Mouse (Mus musculus) neural tube, embryonic 14.5 days (tissue): ENCODE data around the gene Ccdc194. TPM values are rescaled to one million over a fixed set of nuclear protein-coding genes. Genes with fewer than 3 reads are reported as not detected.

Source experiments
- ATAC-seq: fragments of 200-750 bp; cut with Nextera tagmentation; 2 replicates; pipeline ENCODE4 v1.8.0; 2017; ENCODE audit warnings: low read depth, mild to moderate bottlenecking, moderate TSS enrichment, moderate library complexity
- H3K27ac ChIP-seq: fragments of 300-500 bp; sonication (generic); 2 replicates; pipeline ENCODE4 v1.5.1; 2014; ENCODE audit warnings: low read depth, mild to moderate bottlenecking, control low read depth, low read length, moderate library complexity, mixed read lengths
- H3K27me3 ChIP-seq: fragments of 300-500 bp; sonication (generic); 2 replicates; pipeline ENCODE4 v1.6.1; 2014; ENCODE audit warnings: low read length; ENCODE audit not compliant: control insufficient read depth, insufficient read depth
- H3K36me3 ChIP-seq: fragments of 300-500 bp; sonication (generic); 2 replicates; pipeline ENCODE4 v1.6.1; 2014; ENCODE audit warnings: low read length, mixed read lengths; ENCODE audit not compliant: control insufficient read depth, insufficient read depth
- H3K4me1 ChIP-seq: fragments of 300-500 bp; sonication (generic); 2 replicates; pipeline ENCODE4 v1.6.1; 2014; ENCODE audit warnings: low read length; ENCODE audit not compliant: control insufficient read depth, insufficient read depth
- H3K4me2 ChIP-seq: fragments of 300-500 bp; sonication (generic); 2 replicates; pipeline ENCODE4 v1.6.1; 2014; ENCODE audit warnings: mild to moderate bottlenecking, low read depth, low read length, control low read depth
- H3K4me3 ChIP-seq: fragments of 300-500 bp; sonication (generic); 2 replicates; pipeline ENCODE4 v1.5.1; 2014; ENCODE audit warnings: low read depth, low read length, control low read depth, mixed read lengths
- H3K9ac ChIP-seq: fragments of 300-500 bp; sonication (generic); replicated peaks from 2 replicates; pipeline ENCODE4 v1.6.1; 2014; ENCODE audit warnings: low read depth, mild to moderate bottlenecking, control low read depth, low read length, mixed read lengths
- H3K9me3 ChIP-seq: fragments of 300-500 bp; sonication (generic); 2 replicates; pipeline ENCODE4 v1.6.1; 2016; ENCODE audit warnings: low read length; ENCODE audit not compliant: control insufficient read depth
- WGBS: fragments of 180-500 bp; shearing (Covaris S2); extraction: QIAGEN DNeasy Blood & Tissue Kit; methylation state at CpG from one replicate; pipeline ENCODE4 v1.1.7; 2014; 5-methylcytosine and 5-hydroxymethylcytosine counted together
- polyA plus RNA-seq: library from polyadenylated mRNA; unstranded; fragments of >200 nt; fragmentation: Nextera tagmentation; extraction: Ambion mirVana; gene quantifications from 2 replicates; pipeline ENCODE4 v1.2.1, GENCODE M21; 2014

Ccdc194 gene
- polyA plus RNA-seq, 1 experiment from 2014 or later = not detected

DNA sequence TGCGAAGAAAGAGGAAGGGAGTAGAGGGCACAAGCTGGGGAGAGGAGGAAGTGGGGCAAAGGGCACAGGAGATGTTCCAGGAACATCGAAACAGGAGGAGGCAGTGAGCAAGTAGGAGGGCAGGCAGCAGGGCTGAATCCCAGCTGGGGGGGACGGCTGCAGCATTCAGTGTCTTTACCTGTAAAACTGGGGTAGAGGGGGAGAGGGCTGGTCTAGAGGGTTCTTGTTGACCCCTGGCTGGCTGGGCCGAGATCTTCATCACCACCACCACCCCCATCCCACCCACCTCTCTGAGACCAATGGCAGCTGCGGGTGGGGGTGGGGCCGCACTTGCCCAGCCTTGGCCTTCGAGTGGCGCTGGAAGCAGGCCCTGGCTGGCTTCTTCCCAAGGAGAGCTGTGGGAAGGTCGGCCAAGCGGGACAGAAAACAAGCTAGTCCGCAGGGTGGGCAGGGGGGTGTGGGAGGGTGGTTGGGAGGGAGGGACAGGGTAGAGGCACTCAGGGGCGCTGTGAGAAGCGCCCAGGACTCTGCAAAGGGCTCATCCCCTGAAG, 43.0 kb upstream of the Ccdc194 start, which contains the start of gene Slc27a1:
TSS of gene Slc27a1 (plus strand) at position 496 of the 551 bp plus-strand sequence.
- H3K27ac ChIP-seq = peak within 1 kb of the TSS; percentile 83
- no peaks in the 10 kb centered on the region for H3K36me3 ChIP-seq
- peaks cover 16% of the 10 kb centered on the region for H3K4me1 ChIP-seq
- H3K4me2 ChIP-seq = peak within 1 kb of the TSS; percentile 93
- peak within 1 kb of the TSS; percentile 62 for H3K4me3 ChIP-seq
- peak; percentile 2; the same call in 1 of the 2 replicates for ATAC-seq
- no peaks in the 10 kb centered on the region for H3K27me3 ChIP-seq
- 10% methylated on average over 13 of the region's 13 CpGs for WGBS
- H3K9ac ChIP-seq = peak within 1 kb of the TSS; percentile 68
- H3K9me3 ChIP-seq = no peaks in the 10 kb centered on the region

- Histone ChIP-seq H3K36me3 (no peaks in the 10 kb centered on the region), H3K4me3 (no peak overlapping the region), H3K27ac (no peak overlapping the region), H3K9me3 (no peaks in the 10 kb centered on the region), H3K9ac (no peak overlapping the region), H3K4me1 (peaks cover 10% of the 10 kb centered on the region), H3K4me2 (no peak overlapping the region), H3K27me3 (peaks cover 6% of the 10 kb centered on the region)
- 75% methylated on average over 7 of the region's 7 CpGs for WGBS
- ATAC-seq = no peak
These were observed 42.1 kb upstream of the Ccdc194 start for GRCm38 (mm10) chr8:71567587-71567986.

GRCm38 (mm10) chr8:71566501-71566900, 41.0 kb upstream of the Ccdc194 start, which contains the start of gene Nxnl1:
Gene Nxnl1 (minus strand): TSS chr8:71566601.
- no peak within 1 kb of the TSS for H3K27ac ChIP-seq
- H3K27me3 ChIP-seq = peaks cover 15% of the 10 kb centered on the region
- no peak for ATAC-seq
- no peak within 1 kb of the TSS for H3K4me2 ChIP-seq
- H3K4me1 ChIP-seq = peaks cover 6% of the 10 kb centered on the region
- H3K9me3 ChIP-seq = no peaks in the 10 kb centered on the region
- H3K9ac ChIP-seq = no peak within 1 kb of the TSS
- H3K4me3 ChIP-seq = no peak within 1 kb of the TSS
- WGBS = 75% methylated on average over 3 of the region's 3 CpGs
- H3K36me3 ChIP-seq = no peaks in the 10 kb centered on the region

- WGBS = 85% methylated on average over 4 of the region's 4 CpGs
- Histone ChIP-seq H3K4me2 (no peak overlapping the region), H3K9ac (no peak overlapping the region), H3K4me3 (no peak overlapping the region), H3K9me3 (no peaks in the 10 kb centered on the region), H3K27ac (no peak overlapping the region), H3K27me3 (peaks cover 35% of the 10 kb centered on the region), H3K4me1 (no peaks in the 10 kb centered on the region; the same call in 1 of the 2 replicates), H3K36me3 (no peaks in the 10 kb centered on the region)
- ATAC-seq = no peak
These were observed 38.5 kb upstream of the Ccdc194 start for GRCm38 (mm10) chr8:71563992-71564391.

- no peaks in the 10 kb centered on the region for H3K9me3 ChIP-seq
- no peak overlapping the region for H3K27ac ChIP-seq
- ATAC-seq = peak; percentile 26; the same call in 1 of the 2 replicates
- H3K4me1 ChIP-seq = peaks cover 5% of the 10 kb centered on the region; the same call in 1 of the 2 replicates
- H3K4me3 ChIP-seq = peak overlapping the region; percentile 20; the same call in 1 of the 2 replicates
- H3K4me2 ChIP-seq = peak overlapping the region; percentile 32; the same call in 1 of the 2 replicates
- H3K9ac ChIP-seq = 0 out of 2 replicates have a peak overlapping the region, but pooled peaks have one; percentile 16
- WGBS = 1% methylated on average over 33 of the region's 33 CpGs
- H3K27me3 ChIP-seq = peaks cover 46% of the 10 kb centered on the region
- no peaks in the 10 kb centered on the region for H3K36me3 ChIP-seq
These were observed 37.2 kb upstream of the Ccdc194 start for GRCm38 (mm10) chr8:71562751-71563150.

DNA sequence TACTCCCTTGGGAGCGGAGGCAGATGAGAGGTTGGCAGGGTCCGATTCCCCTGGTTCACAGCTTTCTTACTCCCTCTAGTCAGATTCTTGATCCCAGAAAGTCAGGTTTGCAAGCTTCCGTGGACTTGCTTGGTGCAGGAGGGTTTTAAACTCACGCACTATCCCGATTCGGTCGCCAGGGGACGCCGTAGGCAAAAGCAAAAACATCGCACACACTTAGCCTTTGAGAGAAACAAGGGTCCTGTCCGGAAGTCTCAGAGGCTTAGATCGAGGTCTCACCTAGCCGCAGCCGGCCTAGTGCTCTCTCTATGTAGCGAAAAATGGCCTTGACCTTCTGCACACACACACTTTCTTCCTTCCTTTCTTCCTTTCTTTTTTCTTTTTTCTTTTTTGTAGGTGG, 35.9 kb upstream of the Ccdc194 start:
- 4% methylated on average over 15 of the region's 15 CpGs for WGBS
- Histone ChIP-seq H3K4me1 (peaks cover 5% of the 10 kb centered on the region; the same call in 1 of the 2 replicates), H3K36me3 (no peaks in the 10 kb centered on the region), H3K27ac (no peak overlapping the region), H3K4me3 (no peak overlapping the region), H3K9ac (no peak overlapping the region), H3K9me3 (no peaks in the 10 kb centered on the region), H3K4me2 (no peak overlapping the region), H3K27me3 (peaks cover 59% of the 10 kb centered on the region)
- peak; percentile 48; the same call in 1 of the 2 replicates for ATAC-seq

GRCm38 (mm10) chr8:71560765-71561164, 35.3 kb upstream of the Ccdc194 start:
- no peaks in the 10 kb centered on the region for H3K9me3 ChIP-seq
- no peak overlapping the region for H3K9ac ChIP-seq
- H3K4me2 ChIP-seq = no peak overlapping the region
- no peak for ATAC-seq
- 82% methylated on average over 5 of the region's 5 CpGs for WGBS
- no peak overlapping the region for H3K4me3 ChIP-seq
- H3K4me1 ChIP-seq = peaks cover 5% of the 10 kb centered on the region; the same call in 1 of the 2 replicates
- H3K27ac ChIP-seq = no peak overlapping the region
- H3K27me3 ChIP-seq = peaks cover 60% of the 10 kb centered on the region
- no peaks in the 10 kb centered on the region for H3K36me3 ChIP-seq

- peaks cover 5% of the 10 kb centered on the region; the same call in 1 of the 2 replicates for H3K4me1 ChIP-seq
- H3K27ac ChIP-seq = no peak overlapping the region
- no peaks in the 10 kb centered on the region for H3K9me3 ChIP-seq
- peaks cover 60% of the 10 kb centered on the region for H3K27me3 ChIP-seq
- no peak for ATAC-seq
- no peaks in the 10 kb centered on the region for H3K36me3 ChIP-seq
- 80% methylated on average over 3 of the region's 3 CpGs for WGBS
- no peak overlapping the region for H3K4me2 ChIP-seq
- no peak overlapping the region for H3K4me3 ChIP-seq
- H3K9ac ChIP-seq = no peak overlapping the region
These were observed 34.6 kb upstream of the Ccdc194 start for GRCm38 (mm10) chr8:71560071-71560470.

GRCm38 (mm10) chr8:71558958-71559690, 33.6 kb upstream of the Ccdc194 start:
- no peak for ATAC-seq
- Histone ChIP-seq H3K4me1 (peaks cover 5% of the 10 kb centered on the region; the same call in 1 of the 2 replicates), H3K4me2 (peak overlapping the region; percentile 35; the same call in 1 of the 2 replicates), H3K27me3 (peaks cover 60% of the 10 kb centered on the region), H3K9me3 (no peaks in the 10 kb centered on the region), H3K4me3 (peak overlapping the region; percentile 15; the same call in 1 of the 2 replicates), H3K36me3 (no peaks in the 10 kb centered on the region), H3K27ac (no peak overlapping the region), H3K9ac (no peak overlapping the region)
- WGBS = 1% methylated on average over 24 of the region's 24 CpGs
